Mouse (Mus musculus) heart, embryonic 16.5 days (tissue): Measurements from ENCODE around the gene Zc3hav1. TPM values are rescaled to one million over a fixed set of nuclear protein-coding genes. Genes with fewer than 3 reads are reported as not detected.

ENCODE experiments used
- ATAC-seq: fragments of 200-750 bp; cut with Nextera tagmentation; replicated peaks from 2 replicates; pipeline ENCODE4 v1.8.0; 2017; ENCODE audit warnings: moderate number of reproducible peaks; ENCODE audit not compliant: insufficient read depth, low FRiP score; ENCODE audit errors: extremely low read depth
- H3K27ac ChIP-seq: fragments of 300-500 bp; sonication (generic); 2 replicates; pipeline ENCODE4 v1.5.1; 2014; ENCODE audit warnings: mild to moderate bottlenecking, low read length, control low read depth, moderate library complexity
- H3K27me3 ChIP-seq: fragments of 300-500 bp; sonication (generic); 2 replicates; pipeline ENCODE4 v1.6.1; 2014; ENCODE audit warnings: low read length, mixed read lengths; ENCODE audit not compliant: control insufficient read depth, insufficient read depth
- H3K36me3 ChIP-seq: fragments of 300-500 bp; sonication (generic); 2 replicates; pipeline ENCODE4 v1.6.1; 2014; ENCODE audit not compliant: control insufficient read depth, insufficient read depth
- H3K4me1 ChIP-seq: fragments of 300-500 bp; sonication (generic); 2 replicates; pipeline ENCODE4 v1.6.1; 2014; ENCODE audit warnings: low read length, mixed read lengths; ENCODE audit not compliant: control insufficient read depth, insufficient read depth
- H3K4me2 ChIP-seq: fragments of 300-500 bp; sonication (generic); 2 replicates; pipeline ENCODE4 v1.6.1; 2014; ENCODE audit warnings: low read depth, mild to moderate bottlenecking, control low read depth, low read length
- H3K4me3 ChIP-seq: fragments of 300-500 bp; sonication (generic); 2 replicates; pipeline ENCODE4 v1.5.1; 2014; ENCODE audit warnings: mild to moderate bottlenecking, control low read depth, low read length
- H3K9ac ChIP-seq: fragments of 300-500 bp; sonication (generic); 2 replicates; pipeline ENCODE4 v1.6.1; 2014; ENCODE audit warnings: low read length, control low read depth
- H3K9me3 ChIP-seq: fragments of 300-500 bp; sonication (generic); replicated peaks from 2 replicates; pipeline ENCODE4 v1.6.1; 2016; ENCODE audit warnings: low read length; ENCODE audit not compliant: control insufficient read depth
- WGBS: fragments of 180-500 bp; shearing (Covaris S2); extraction: QIAGEN DNeasy Blood & Tissue Kit; methylation state at CpG from one replicate; pipeline ENCODE4 v1.1.7; 2014; 5-methylcytosine and 5-hydroxymethylcytosine counted together
- polyA plus RNA-seq: library from polyadenylated mRNA; unstranded; fragments of >200 nt; fragmentation: Nextera tagmentation; extraction: Ambion mirVana; gene quantifications from 2 replicates; pipeline ENCODE4 v1.2.1, GENCODE M21; 2015

The Zc3hav1 gene
- polyA plus RNA-seq, 1 experiment from 2014 or later, result 12.4 TPM

DNA sequence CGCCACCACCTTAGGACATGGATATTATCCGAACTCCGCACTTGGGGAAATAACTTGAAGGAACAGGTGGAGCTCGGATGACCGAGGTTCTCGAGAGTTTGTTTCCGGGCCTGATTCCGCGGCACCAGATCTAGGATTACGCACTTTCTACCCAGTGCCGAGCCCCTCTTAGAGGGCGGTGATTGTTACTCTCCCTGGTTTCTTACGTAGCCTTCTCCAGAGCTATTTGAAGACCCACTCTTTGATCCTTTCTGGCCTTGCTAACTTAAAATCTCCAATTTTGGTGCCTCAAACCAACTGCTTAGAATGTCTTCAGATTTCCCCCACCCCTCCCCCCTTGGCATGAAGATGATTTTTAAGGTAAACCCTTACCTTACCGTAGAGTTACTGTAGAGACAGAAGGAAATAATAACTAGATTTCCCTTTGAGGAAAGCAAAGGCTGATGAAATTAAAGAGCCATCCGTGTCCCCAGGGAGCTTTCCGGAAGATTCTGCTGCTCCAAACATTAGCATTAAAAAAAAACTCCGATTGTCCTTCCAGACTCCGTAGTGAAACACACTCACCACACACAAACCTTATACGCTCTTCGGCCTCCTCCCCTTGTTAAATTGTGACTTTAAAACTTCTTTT is 435 bp upstream of the Zc3hav1 start:
- peak overlapping the region; percentile 84 for H3K4me3 ChIP-seq
- 3% methylated on average over 20 of the region's 20 CpGs for WGBS
- no peak for ATAC-seq

GRCm38 (mm10) chr6:38353181-38353580 is 1.2 kb downstream of the Zc3hav1 start:
- H3K27ac ChIP-seq, result no peak overlapping the region
- WGBS, result 14% methylated on average over 13 of the region's 13 CpGs
- ATAC-seq, result no peak
- H3K9ac ChIP-seq, result peak overlapping the region; percentile 83
- H3K4me3 ChIP-seq, result peak overlapping the region; percentile 84
- no peaks in the 10 kb centered on the region for H3K9me3 ChIP-seq
- peaks cover 13% of the 10 kb centered on the region; the same call in 1 of the 2 replicates for H3K4me1 ChIP-seq
- H3K27me3 ChIP-seq, result peaks cover 12% of the 10 kb centered on the region
- H3K4me2 ChIP-seq, result peak overlapping the region; percentile 81
- H3K36me3 ChIP-seq, result no peaks in the 10 kb centered on the region

More for the DNA sequence above, 435 bp upstream of the Zc3hav1 start:
- peak overlapping the region; percentile 81 for H3K27ac ChIP-seq
- no peaks in the 10 kb centered on the region for H3K9me3 ChIP-seq
- H3K9ac ChIP-seq, result peak overlapping the region; percentile 83
- H3K4me1 ChIP-seq, result peaks cover 13% of the 10 kb centered on the region; the same call in 1 of the 2 replicates
- no peaks in the 10 kb centered on the region for H3K36me3 ChIP-seq
- peak overlapping the region; percentile 81 for H3K4me2 ChIP-seq
- peaks cover 12% of the 10 kb centered on the region for H3K27me3 ChIP-seq

GRCm38 (mm10) chr6:38352451-38352850 is 2.0 kb downstream of the Zc3hav1 start:
- no peaks in the 10 kb centered on the region for H3K9me3 ChIP-seq
- H3K9ac ChIP-seq, result peak overlapping the region; percentile 33; the same call in 1 of the 2 replicates
- no peak overlapping the region; the same call in 1 of the 2 replicates for H3K27ac ChIP-seq
- no peak for ATAC-seq
- 36% methylated on average over 10 of the region's 10 CpGs for WGBS
- H3K4me2 ChIP-seq, result peak overlapping the region; percentile 81
- peak overlapping the region; percentile 84 for H3K4me3 ChIP-seq
- no peaks in the 10 kb centered on the region for H3K36me3 ChIP-seq
- H3K4me1 ChIP-seq, result peaks cover 13% of the 10 kb centered on the region; the same call in 1 of the 2 replicates
- H3K27me3 ChIP-seq, result peaks cover 12% of the 10 kb centered on the region

DNA sequence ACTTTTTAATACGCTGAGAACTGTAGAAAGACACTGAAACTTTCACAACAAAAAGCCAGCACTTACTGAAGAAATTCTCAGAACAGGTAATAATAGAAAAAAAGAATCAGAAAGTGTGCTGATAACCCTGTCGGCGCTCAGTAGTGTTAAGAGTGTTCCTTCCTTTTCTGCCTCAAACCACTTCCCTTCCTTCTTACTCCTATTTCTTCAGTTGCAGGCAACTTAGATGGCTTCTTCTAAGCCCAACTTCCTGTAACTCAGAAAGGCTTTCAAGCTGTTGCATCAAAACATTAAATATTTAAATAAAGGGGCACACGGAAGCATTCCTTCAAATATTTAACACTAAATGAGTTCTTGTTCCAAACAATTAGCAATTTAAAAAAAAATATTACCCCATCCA is 2.5 kb downstream of the Zc3hav1 start:
- peak overlapping the region; percentile 21; the same call in 1 of the 2 replicates for H3K4me3 ChIP-seq

DNA sequence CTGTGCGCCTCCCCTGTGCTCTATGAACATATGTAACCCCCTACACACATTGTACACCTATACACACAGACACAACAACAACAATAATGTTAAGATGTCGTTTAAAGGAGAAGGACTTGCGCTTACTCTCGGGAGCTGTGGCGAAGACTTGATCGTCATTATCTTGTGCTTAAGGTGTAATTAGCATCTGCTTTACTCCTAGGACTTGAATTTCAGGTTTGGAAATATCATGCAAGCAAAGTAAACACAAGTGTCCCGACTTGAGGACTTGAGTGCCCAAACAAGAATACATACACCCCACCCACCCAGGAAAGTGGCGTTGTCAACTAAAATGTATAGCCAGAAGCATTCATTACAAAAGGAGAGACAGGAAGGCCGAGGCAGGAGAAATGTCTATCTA is 4.6 kb downstream of the Zc3hav1 start:
- Histone ChIP-seq H3K27me3 (peaks cover 7% of the 10 kb centered on the region), H3K4me2 (no peak overlapping the region), H3K4me1 (peaks cover 12% of the 10 kb centered on the region), H3K9ac (no peak overlapping the region), H3K9me3 (no peaks in the 10 kb centered on the region), H3K36me3 (no peaks in the 10 kb centered on the region), H3K4me3 (no peak overlapping the region), H3K27ac (no peak overlapping the region)
- no peak for ATAC-seq
- WGBS, result 73% methylated on average over 9 of the region's 9 CpGs

More for the DNA sequence above, 2.5 kb downstream of the Zc3hav1 start:
- no peak for ATAC-seq
- Histone ChIP-seq H3K27ac (no peak overlapping the region), H3K4me1 (peaks cover 13% of the 10 kb centered on the region; the same call in 1 of the 2 replicates), H3K4me2 (peak overlapping the region; percentile 81), H3K36me3 (no peaks in the 10 kb centered on the region), H3K9ac (no peak overlapping the region), H3K27me3 (peaks cover 12% of the 10 kb centered on the region), H3K9me3 (no peaks in the 10 kb centered on the region)
- 65% methylated on average over 4 of the region's 4 CpGs for WGBS

DNA sequence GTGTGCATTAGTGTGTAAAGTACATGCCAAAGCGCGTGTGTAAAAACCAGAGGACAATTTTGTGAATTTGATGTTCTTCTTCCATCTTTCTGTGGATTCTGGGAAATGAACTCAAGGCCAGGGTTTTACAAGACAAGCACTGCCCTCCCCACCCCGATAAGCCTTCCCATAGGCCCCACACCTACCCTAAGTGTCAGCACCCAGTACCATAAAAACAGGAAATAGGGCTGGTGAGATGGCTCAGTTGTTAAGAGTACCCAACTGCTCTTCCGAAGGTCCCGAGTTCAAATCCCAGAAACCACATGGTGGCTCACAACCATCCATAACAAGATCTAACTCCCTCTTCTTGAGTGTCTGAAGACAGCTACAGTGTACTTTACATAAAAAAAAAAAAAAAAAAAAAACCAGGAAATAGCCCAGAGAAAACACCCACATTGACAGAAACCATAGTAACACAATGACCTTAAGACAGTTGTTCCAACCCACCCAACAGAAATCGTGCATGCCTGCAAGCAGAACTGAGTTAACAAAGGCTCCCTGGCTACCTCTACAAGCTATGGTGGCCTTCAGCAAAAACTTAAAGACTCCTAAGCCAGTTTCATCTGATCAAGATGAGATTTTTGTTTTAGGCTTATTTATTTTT is 5.5 kb downstream of the Zc3hav1 start:
- Histone ChIP-seq H3K9ac (no peak overlapping the region), H3K4me3 (no peak overlapping the region), H3K27me3 (peaks cover 7% of the 10 kb centered on the region), H3K27ac (no peak overlapping the region), H3K4me1 (peaks cover 13% of the 10 kb centered on the region), H3K4me2 (no peak overlapping the region), H3K36me3 (no peaks in the 10 kb centered on the region), H3K9me3 (no peaks in the 10 kb centered on the region)
- 91% methylated on average over 6 of the region's 6 CpGs for WGBS
- no peak for ATAC-seq

DNA sequence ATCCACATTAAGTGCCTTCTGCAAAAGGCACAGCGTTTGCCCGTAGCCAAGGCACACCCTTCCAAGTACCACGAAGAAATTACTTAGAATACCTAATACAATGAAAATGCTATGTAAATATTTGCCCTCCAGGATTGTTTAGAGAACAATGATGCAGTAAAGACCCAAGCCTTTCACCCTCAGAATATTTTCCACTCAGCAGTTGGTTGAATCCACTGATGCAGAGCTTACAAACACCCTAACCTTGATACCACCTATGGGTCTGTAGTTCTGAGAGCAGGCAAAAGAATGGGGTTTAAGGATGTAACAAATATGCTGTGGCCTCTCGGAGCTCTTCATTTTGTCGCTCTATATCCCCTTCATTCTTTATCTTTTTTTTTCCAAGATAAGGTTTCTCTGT is 6.5 kb downstream of the Zc3hav1 start:
- Histone ChIP-seq H3K9me3 (no peaks in the 10 kb centered on the region), H3K4me3 (no peak overlapping the region), H3K4me2 (no peak overlapping the region), H3K27me3 (peaks cover 7% of the 10 kb centered on the region), H3K36me3 (no peaks in the 10 kb centered on the region), H3K4me1 (peaks cover 11% of the 10 kb centered on the region), H3K9ac (no peak overlapping the region), H3K27ac (no peak overlapping the region)
- 77% methylated on average over 5 of the region's 5 CpGs for WGBS
- no peak for ATAC-seq

DNA sequence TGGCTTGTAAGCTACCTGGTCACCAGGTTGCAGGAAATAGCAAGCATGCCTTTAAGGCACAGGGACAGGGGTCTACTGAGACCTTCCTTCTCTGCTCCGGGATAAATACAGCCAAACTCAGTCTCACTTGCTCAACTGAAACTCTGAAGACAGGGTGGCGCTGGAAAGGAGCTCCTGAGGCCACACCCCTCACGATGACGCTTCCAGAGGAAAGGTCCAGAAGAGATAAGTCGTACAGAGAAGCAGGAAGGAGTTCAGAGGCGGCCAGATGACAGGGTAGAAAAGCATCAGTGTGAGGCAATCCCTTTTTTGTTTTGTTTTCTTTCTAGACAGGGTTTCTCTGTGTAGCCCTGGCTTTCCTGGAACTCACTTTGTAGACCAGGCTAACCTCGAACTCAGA is 8.6 kb downstream of the Zc3hav1 start:
- Histone ChIP-seq H3K9ac (no peak overlapping the region), H3K36me3 (no peaks in the 10 kb centered on the region), H3K27ac (no peak overlapping the region), H3K4me2 (no peak overlapping the region), H3K9me3 (no peaks in the 10 kb centered on the region), H3K27me3 (no peaks in the 10 kb centered on the region; the same call in 1 of the 2 replicates), H3K4me1 (peaks cover 18% of the 10 kb centered on the region), H3K4me3 (no peak overlapping the region)
- ATAC-seq, result no peak
- WGBS, result 31% methylated on average over 7 of the region's 7 CpGs

DNA sequence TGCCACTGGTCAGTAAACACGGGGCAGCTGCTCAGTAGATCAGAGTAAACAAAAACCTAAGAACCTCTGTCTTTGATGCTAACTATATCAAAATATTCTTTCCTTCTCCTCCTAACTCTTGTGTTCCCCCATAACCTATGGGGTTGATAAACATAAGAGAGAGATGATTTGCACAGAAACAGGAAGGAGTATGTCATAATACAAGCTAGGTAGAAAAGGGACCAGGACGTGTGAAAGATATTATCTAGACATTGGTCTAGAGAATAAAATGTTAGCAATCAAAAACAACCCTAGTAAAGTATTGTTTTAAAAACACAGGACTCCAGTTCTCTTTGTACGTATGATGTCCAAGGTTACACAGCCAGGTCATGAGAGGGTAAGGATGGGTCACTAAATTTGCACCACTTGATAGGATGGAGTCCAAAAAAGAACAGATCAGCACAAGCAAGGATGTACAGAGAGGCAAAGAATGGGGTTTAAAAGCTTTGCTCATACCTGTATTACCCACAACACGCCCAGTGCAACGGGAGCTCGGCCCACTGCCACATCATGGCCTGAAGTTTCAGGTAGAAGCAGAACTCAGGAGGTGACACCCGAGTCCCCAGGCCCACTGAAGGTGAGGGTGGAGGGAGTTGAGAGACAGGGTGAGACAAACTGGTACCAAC is 10.3 kb downstream of the Zc3hav1 start:
- Histone ChIP-seq H3K9me3 (no peaks in the 10 kb centered on the region), H3K9ac (no peak overlapping the region), H3K27me3 (no peaks in the 10 kb centered on the region), H3K36me3 (no peaks in the 10 kb centered on the region), H3K4me2 (no peak overlapping the region), H3K27ac (no peak overlapping the region), H3K4me1 (peaks cover 18% of the 10 kb centered on the region), H3K4me3 (no peak overlapping the region)
- ATAC-seq, result no peak
- WGBS, result 79% methylated on average over 7 of the region's 7 CpGs
